Mouse (Mus musculus): ENCODE measurements around the gene Lsr.

The Lsr gene

DNA sequence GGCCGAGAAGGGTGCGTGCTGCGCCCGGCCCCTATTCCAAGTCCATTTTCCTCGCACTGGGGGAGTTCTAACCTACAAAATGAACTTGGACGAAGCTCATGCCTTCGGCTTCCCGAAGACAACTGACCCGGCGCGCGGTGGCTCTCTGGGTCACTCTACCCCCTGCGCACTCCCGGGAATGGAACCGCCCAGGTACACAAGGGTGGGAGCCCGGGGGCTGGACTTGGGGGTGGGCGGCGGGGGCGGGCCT, at the start of gene Lsr:
TSS of gene Lsr (minus strand) at position 214 of the 250 bp plus-strand sequence.
- DNase-seq (ENCODE audit: low read depth, low spot score) = peak; percentile 70

DNA sequence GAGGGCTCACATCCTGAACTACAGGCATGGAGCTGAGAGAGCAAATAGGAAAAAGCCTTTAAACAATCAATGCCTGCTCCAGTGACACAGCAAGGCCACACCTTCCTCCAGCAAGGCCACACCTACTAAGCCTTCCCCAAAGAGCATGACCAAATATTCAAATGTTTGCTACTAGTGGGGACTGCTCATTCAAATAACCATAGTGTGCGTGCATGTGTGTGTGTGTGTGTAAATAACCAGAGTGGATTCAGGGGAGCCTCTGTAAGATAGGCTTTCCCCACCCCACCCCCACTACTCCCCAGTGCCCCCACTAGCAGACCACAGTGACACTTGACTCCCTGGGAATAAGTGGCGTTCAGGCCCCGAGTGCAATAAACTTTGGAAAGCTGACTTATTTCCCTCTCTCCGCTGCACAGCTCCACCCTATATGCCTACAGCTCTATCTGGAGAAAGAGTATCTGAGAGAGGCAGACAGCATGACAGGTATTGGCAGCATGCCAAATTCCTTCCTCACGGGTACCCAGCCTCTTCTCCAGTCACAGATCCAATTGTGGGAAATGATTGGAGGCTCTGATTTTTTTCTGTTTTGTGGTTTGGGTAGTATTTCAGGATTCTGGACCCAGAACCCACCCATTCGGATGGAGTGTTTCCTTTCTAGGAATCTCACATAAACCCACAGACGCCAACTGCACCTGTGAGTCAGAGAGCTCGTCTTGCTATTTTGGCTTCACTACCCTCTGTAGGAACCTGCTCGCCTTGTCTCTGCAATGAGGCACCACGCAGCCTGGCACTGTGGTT, 44.0 kb upstream of the Lsr start:
- DNase-seq (ENCODE audit: low read depth, low spot score) = peak; percentile 16

DNA sequence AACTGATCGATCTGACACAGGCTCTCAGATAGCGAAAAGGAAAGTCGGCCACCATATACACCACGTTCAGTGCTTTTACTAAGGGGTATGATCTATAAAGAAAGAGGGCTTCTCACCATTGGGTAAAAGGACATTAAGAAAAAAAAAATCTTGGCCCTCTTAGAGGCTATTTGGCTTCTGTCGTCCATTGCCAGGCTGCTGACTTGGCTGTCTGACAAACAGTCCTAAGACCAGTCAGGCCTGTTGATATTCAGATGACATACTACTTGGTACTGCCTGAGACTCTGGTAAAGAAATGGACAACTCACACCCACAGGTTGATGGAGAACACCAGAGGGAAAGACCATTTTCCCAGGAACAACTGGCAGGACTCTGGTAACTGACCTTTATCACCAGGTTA, 39.7 kb upstream of the Lsr start:
- DNase-seq (ENCODE audit: low read depth, low spot score) = no peak

DNA sequence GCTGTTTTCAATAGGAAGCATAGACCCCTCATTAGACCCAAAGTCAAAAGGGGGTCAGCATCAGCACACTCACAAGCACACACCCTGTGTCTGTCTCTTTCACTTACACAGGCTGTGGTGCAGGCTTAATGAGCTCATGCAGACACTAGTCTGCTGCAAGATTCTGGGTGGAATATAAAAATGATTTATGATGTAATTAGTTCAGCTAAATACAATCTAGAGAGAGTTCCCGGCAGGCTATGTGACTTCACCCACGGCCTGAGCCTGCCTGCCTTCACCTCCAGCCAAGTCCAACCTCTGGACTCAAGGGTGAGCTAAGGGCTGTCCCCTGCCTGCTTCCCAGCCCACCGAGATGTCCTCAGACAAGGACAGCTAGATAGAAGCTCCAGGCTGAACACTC, 35.6 kb upstream of the Lsr start:
- no peak for DNase-seq (ENCODE audit: low read depth, low spot score)

DNA sequence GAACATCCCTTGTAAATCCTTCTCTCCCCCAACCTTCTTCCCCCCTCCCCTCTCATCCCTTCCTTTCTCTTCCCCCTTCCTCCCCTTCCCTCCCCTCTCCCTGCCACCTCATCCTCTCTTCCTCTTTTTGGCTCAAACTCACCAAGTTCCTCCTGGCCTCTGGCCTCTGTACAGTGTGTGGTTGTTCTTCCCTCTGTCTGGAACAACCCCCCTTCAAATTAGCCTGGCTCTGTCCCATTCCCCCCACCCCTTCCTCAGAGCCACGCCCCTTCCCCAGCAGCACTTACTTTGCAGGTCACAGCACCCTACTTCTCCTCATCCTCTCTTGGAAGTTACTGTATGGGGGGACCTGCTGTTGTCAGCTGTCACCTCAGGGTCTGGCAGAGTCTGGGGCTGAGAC, 34.9 kb upstream of the Lsr start:
- no peak for DNase-seq (ENCODE audit: low read depth, low spot score)

DNA sequence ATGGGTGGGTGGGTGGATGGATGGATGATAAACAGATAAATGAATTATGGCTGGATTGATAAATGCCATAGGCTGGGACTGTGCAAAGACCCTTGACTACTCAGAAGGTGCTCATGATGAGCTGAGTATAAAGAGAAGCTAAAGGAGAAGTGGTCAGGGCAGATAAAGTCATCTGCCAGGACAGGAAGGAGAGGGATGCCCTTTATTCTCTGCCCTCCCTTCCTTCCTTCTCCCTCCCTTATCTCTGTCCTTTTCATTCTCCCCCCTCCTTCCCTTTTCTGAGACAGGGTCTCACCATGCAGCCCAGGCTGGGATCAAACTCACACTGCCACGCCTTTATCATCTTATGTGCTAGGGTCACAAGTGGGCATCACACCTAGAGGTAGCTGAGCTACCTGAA, 34.5 kb upstream of the Lsr start:
- no peak for DNase-seq (ENCODE audit: low read depth, low spot score)

DNA sequence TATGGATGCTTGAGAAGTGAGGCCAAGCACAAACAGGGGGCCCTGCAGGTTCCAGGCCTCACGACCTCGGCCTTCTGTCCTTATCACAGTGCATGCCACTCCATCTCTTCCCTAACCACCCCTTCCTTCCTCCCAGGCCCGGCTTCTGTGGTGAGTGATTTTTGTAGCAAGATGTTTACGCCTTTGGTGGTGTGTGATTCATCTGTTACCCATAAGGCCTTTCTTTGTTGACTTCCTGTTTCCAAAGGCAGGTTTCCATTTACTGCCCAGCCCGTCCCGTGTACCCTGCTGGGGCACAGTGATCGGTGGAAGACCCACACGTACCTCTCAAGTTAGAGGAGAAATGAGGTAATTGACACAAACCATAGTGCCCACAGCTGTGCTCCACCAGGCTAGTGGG, 29.4 kb upstream of the Lsr start:
- DNase-seq (ENCODE audit: low read depth, low spot score) = no peak

DNA sequence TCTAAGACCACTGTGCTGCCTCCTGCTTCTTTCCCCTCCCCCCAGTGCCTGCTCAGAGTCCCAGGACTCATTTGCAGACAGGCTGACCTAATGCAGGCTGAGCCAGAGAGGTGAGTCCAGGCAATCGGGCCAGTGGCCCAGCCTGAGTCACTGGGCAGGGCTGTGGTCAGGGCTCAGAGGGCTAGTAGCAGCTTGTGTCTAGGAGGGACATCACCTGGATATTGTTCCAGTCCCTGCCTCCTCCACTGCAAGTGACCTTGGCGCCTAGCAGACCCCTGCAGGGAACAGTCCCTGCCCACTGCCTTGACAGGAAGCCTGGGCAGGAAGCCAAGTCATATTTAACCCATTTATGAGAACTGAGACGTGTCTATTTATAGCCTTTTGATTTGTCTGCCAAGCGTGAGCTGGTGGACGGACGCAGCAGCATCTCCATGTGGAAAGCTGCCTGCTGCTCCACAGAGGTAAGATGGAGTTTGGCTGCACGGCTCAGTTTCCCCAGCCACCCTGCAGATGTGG, 27.3 kb upstream of the Lsr start:
- no peak for DNase-seq (ENCODE audit: low read depth, low spot score)

DNA sequence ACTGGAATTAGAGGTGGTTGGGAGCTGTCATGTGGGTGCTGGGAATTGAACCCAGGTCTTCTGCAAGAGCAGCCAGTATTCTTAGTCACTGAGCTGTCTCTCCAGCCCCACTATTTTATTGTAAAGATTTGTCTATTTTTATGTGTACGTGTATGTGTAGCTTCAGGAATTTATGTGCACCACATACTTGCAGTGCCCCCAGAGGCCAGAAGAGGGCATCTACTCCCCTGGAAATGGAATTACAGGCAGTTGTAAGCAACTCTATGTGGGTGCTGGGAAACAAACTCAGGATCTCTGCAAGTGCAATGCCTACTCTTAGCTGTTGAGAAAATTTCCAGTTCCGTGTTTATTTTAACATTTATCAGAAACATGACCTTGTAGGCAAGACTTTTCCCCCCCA, 23.2 kb upstream of the Lsr start:
- DNase-seq (ENCODE audit: low read depth, low spot score) = peak; percentile 53

DNA sequence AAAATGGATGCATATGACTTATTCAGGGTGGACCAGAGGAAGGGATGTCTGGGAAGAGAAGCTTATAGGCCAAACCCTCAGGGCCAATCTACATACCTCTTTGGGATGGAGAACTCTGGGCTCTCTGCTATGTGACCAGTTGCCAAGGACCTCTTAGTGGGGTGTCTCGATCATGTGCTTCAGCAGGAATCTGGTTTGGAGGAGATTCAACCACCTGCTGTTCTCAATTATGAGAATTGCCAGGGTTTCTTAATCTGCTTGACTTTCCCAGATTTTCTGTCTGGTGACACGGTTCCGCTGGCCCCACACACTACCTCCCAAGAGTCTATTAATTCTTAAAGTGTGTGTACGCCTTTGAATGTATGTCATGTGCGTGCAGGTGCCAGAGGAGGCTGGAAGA, 20.7 kb upstream of the Lsr start:
- DNase-seq (ENCODE audit: low read depth, low spot score) = no peak

DNA sequence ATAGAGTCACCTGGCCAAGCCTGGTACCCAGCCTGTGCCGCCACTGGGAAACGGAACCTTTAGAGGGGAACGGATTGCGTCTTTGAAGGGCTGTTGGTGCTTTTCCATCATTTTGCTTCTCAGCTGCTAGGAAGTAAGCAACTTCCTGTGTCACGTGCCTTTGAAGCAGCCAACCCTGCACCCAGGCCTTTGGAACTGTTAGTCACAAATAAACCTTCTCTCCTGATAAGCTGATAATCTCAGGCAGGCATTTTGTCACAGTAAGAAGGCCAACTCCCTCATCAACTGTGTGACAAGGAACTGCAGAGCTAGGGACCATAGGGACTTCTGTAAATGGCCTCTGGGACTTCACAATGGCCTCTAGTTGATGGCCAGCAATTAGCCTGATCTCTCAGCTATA, 18.9 kb upstream of the Lsr start:
- no peak for DNase-seq (ENCODE audit: low read depth, low spot score)

DNA sequence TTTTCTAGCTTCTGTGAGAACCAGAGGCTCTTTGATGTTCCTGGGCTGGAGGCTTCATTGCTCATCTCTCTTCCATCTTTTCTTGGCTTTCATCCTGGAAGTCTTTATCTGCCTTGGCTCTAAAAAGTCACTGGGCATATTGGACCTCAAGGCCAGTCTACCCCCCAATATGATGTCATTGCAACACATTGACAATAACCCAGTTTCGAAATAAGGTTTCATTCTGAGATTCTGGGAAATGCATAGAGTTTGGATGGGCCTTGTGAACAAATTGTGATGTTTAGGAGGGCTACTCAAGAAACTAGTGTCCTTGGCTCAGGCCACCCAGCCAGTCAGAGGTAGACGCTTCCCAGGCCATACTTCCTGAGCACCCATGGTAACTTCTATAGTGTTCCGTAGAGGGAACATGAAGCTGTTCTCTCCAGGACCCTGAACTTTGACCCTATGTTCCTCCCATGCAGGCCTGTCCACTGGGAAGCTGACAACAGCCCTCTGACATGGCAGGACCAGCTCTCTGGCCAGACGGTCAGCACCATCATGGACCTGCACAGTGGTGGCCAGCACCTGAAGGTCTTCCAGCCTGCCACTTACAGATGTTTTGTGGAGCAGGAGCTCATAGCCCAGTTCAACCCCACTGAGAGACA, 15.4 kb upstream of the Lsr start:
- no peak for DNase-seq (ENCODE audit: low read depth, low spot score)

DNA sequence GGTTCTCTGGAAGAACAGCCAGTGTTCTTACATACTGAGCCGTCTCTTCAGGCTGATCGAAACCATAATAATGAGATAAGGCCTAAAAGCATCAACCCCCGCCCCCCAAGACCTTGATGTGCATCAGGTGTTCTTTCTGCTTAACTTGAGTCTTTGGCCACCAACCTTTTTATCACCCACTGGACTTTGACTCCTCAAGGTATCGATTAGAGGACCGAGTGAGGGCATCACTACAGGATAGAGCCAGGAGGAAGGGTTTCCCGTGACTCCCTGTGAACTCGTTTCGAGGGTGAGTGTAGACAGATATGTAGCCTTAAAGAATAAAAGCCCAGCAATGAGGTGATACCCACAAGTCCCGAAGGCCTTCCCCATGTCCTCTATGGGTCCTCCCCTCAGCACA, 12.1 kb upstream of the Lsr start:
- DNase-seq (ENCODE audit: low read depth, low spot score) = no peak

DNA sequence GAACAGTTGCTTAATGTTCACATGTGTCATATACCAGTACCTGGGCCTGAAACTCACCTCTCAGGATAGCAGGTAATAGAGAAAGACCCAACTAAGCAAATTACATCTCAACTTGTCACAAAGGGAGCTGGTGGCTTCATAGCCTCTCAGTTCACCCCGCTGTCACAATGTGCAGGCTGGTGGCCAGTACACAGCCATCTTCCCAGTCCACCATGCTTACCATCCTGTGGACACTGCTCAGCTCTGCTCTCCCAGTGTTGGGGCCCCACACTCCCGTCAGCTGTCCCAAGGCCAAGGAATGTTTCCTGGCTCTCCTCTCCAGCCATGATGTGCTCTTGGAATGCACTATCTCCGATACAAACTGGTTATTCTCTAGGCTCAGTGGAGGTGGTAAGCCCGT, 8.4 kb upstream of the Lsr start:
- DNase-seq (ENCODE audit: low read depth, low spot score) = no peak

DNA sequence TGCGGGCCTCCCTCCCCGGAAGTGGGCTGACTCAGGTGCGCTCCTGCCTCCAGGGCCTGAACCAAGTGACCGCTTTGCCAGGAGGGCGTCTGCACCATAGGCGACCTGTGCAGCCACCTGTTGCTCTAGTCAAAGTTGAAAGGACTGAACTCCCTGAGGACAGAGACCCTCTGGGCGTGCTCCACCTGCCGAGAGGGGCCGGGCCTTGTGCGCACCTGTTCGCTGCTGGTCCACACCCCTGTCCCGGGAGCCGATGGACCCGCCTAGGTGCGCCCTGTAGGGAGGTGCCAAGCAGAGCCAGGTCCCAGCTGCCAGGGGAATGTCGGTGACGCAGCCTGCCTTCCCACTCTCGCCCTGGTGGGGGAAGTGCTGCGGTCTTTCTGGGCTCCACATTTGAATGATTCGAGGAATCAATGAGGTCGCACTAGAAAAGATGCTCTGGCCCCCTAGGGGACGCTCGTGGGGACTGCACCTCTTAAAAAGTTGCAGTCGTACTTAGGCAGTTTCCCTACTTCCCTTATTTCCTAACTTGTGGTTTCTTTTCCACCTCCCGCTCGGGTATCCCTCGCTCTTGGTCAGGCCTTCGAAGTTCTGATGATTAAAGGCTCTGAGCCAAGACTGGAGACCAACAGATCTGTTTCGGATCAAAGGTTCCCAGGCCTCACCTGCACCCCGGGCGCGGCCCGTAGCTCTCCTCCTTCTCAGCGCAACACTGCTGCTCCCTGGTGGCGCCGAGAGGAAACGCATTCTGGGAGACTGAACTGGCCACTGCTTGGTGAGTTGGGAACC, 431 bp upstream of the Lsr start, which contains the start of gene Fam187b:
TSS of gene Fam187b (plus strand) at position 290 of the 789 bp plus-strand sequence.
- DNase-seq (ENCODE audit: low read depth, low spot score) = peak; percentile 95

DNA sequence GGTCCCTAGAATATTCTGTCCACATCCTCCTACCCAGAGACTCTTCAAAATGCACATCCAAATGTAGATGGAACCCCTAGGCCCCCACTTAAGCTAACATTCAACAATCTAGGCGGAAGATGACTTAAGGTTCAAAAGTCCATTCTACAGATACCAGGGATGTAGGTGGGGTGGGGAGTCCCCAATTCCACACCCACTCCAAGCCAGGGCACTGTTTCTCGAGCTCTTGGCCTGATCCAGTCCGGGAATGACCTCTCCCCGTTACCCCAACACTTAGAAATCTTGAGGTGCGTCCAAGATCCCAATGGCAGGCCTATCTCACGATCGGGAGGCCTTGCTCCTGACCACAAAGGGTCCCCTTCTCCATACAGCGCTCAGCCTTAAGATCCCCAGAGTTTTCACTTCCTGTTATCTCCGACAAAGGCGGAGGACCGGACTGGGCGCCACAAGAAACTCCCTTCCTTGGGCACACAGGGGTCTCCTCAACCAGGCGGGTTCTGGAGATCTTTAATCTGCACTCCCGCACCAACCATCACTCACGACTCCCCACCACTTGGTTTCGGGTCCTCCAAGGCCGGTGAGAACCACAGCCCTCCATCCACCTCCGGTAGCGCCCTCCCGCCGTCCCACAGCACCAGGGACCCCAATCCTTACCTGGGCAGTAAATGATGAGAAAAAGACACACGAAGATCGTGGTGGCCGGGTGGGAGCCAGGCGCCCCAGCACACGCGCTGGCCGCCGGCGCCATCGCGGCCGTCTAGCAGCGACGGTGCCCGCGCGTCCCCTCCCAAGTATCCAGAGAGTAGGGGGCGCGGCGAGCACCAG, 626 bp downstream of the Lsr start:
- DNase-seq (ENCODE audit: low read depth, low spot score) = no peak

DNA sequence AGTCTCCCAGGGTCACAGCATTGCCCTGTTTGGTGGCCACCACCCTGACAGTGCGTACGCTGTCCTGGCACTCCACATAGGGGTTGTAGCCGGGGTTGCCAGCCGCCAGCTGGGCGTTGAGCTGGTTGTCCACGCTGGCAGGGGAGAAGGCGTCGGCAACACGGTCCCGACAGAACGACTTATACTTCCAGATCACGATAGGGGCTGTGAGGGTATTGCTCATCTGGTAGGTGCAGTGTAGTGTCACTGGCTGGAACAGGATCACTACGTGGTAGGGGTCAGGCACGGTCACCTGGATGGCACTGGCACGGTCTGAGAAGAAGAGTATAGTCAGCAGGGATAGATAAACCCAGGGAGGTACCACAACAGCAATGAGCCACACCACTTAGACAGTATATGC, 1.4 kb downstream of the Lsr start:
- no peak for DNase-seq (ENCODE audit: low read depth, low spot score)

DNA sequence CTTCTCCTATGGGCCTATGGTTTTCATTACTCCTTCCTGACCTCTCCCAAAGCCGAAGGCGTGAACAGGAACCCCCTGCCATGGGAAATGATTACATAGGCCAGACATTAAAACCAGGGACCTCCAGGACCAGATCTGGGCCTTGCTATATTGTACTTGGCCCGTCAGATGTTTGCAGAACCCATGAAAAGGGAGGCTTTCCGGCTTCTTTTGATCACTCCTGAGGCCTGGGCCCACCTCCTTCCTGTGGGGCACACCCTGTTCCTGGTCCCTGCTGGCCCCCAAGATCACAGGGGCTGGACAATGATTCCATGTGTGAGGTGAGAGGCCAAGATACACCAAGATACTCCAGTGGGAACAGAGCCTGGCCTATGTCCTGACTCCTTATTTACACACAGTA, 4.1 kb downstream of the Lsr start:
- no peak for DNase-seq (ENCODE audit: low read depth, low spot score)

DNA sequence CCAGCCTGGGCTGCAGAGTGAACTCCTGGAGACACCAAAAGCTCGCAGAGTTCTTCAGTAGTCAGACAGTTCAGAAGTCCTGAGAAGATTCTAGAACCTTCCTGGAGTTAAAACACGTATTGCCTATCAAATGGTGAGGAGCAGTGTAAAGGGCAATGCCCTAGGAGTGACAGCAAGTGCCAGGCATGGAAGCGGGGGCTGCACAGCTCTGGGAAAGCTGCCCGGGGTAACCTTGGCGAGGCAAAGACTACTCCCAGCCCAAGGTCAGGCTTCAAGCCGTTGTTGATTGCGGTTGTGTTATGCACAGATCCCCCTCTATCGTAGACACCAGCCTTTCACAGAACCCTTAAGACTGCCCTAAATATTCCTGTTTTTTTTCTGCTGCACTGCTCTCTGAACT, 4.7 kb downstream of the Lsr start:
- no peak for DNase-seq (ENCODE audit: low read depth, low spot score)

DNA sequence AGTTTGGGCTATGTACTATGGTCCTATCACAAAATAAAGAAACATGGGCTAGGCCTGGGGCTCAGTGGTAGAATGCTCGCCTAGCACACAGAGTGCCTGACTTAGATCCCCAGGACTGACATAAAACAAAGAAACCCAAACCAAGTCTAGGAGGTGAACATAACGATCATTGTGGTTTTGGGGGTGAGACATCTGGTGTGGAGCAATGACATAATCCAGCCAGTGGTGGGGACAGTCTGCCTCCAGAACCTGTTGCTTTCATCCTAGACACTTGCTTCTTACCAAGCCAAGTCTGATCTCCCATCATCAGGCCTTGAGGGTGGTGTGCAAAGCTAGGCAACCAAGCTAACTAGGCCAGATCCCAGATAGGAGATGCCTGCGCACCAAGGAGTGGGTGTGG, 6.6 kb downstream of the Lsr start:
- no peak for DNase-seq (ENCODE audit: low read depth, low spot score)

DNA sequence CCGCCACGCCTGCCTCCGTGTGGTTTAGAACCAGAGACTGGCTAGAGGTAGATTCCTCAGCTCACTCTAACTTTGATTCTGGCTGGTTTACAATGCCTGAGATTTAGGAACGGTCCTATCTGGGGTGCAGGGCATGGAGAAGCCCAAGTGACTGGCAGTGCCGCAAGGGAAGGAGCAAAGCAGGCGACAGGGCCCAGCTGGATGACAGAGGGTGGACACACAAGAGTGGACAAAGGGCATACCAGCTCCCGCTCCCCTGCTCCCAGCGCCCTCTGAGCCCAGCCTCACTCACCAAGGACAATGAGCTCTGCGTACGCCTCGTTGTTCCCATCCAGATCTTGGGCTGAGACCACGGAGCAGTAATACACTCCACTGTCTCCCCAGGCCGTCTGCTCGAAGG, 7.6 kb downstream of the Lsr start:
- no peak for DNase-seq (ENCODE audit: low read depth, low spot score)

DNA sequence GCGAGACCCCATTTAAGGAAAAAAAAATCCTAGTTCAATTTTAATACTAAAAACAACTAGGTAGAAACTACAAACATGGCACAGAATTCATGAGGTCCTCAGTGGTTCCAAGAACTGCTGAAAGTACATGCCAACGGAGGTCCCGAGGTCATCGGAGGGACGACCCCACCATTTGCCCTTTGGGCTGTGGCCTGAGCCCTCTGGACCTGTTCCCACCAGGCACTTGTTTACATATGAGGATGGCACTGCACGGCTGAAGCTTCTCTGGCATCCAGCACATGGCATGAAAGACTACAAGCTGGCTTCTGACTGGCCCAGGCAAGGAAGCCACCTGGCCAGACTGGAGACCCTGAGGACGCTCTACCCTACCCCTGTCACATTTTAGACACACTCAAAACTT, 8.9 kb downstream of the Lsr start:
- no peak for DNase-seq (ENCODE audit: low read depth, low spot score)
